Mouse (Mus musculus) hindbrain, embryonic 14.5 days (tissue): Measurements from ENCODE around the gene Coa5. TPM values are rescaled to one million over a fixed set of nuclear protein-coding genes. Genes with fewer than 3 reads are reported as not detected.
A peak's percentile ranks its signal among the peaks of the same experiment; 100 is the strongest.

Source experiments
- ATAC-seq: fragments of 200-750 bp; cut with Nextera tagmentation; 2 replicates; pipeline ENCODE4 v1.8.0; 2017; ENCODE audit warnings: moderate number of reproducible peaks, mild to moderate bottlenecking, moderate TSS enrichment, moderate library complexity; ENCODE audit not compliant: low FRiP score
- DNase-seq: peaks from one replicate; pipeline ENCODE4 v3.0.0-alpha.2; 2015; ENCODE audit warnings: low spot score
- H3K27ac ChIP-seq: fragments of 300-500 bp; sonication (generic); 2 replicates; pipeline ENCODE4 v1.5.1; 2014; ENCODE audit warnings: mild to moderate bottlenecking, moderate library complexity
- H3K27me3 ChIP-seq: fragments of 300-500 bp; sonication (generic); 2 replicates; pipeline ENCODE4 v1.6.1; 2014; ENCODE audit warnings: mild to moderate bottlenecking, low read length, mixed read lengths; ENCODE audit not compliant: control insufficient read depth, insufficient read depth
- H3K36me3 ChIP-seq: fragments of 300-500 bp; sonication (generic); replicated peaks from 2 replicates; pipeline ENCODE4 v1.6.1; 2014; ENCODE audit not compliant: control insufficient read depth, insufficient read depth
- H3K4me1 ChIP-seq: fragments of 300-500 bp; sonication (generic); replicated peaks from 2 replicates; pipeline ENCODE4 v1.6.1; 2014; ENCODE audit warnings: antibody characterized with exemption, low read length, mixed read lengths; ENCODE audit not compliant: control insufficient read depth, insufficient read depth
- H3K4me2 ChIP-seq: fragments of 300-500 bp; sonication (generic); replicated peaks from 2 replicates; pipeline ENCODE4 v1.6.1; 2014; ENCODE audit warnings: mild to moderate bottlenecking, moderate library complexity
- H3K4me3 ChIP-seq: fragments of 300-500 bp; sonication (generic); replicated peaks from 2 replicates; pipeline ENCODE4 v1.5.1; 2014; ENCODE audit warnings: mild to moderate bottlenecking, low read length
- H3K9ac ChIP-seq: fragments of 300-500 bp; sonication (generic); 2 replicates; pipeline ENCODE4 v1.6.1; 2014
- H3K9me3 ChIP-seq: fragments of 300-500 bp; sonication (generic); 2 replicates; pipeline ENCODE4 v1.6.1; 2016; ENCODE audit warnings: low read length; ENCODE audit not compliant: control insufficient read depth
- WGBS: fragments of 180-500 bp; shearing (Covaris S2); extraction: QIAGEN DNeasy Blood & Tissue Kit; methylation state at CpG from one replicate; pipeline ENCODE4 v1.1.7; 2014; 5-methylcytosine and 5-hydroxymethylcytosine counted together
- polyA plus RNA-seq: library from polyadenylated mRNA; unstranded; fragments of >200 nt; fragmentation: Nextera tagmentation; extraction: Ambion mirVana; gene quantifications from 2 replicates; pipeline ENCODE4 v1.2.1, GENCODE M21; 2014

Gene Coa5
- polyA plus RNA-seq, 1 experiment from 2014 or later: 69.3 TPM

- ATAC-seq (no peak), DNase-seq (no peak)
- WGBS: 94% methylated on average over 16 of the region's 16 CpGs
- no peak overlapping the region for H3K9ac ChIP-seq
- no peak overlapping the region for H3K4me3 ChIP-seq
- no peaks in the 10 kb centered on the region for H3K4me1 ChIP-seq
- H3K36me3 ChIP-seq: peaks cover 56% of the 10 kb centered on the region
- no peaks in the 10 kb centered on the region for H3K27me3 ChIP-seq
- H3K9me3 ChIP-seq: no peaks in the 10 kb centered on the region
- no peak overlapping the region for H3K4me2 ChIP-seq
- no peak overlapping the region for H3K27ac ChIP-seq
Observed at GRCm38 (mm10) chr1:37442848-37443835, 13.2 kb upstream of the Coa5 start.

- no peak for ATAC-seq
- no peaks in the 10 kb centered on the region for H3K9me3 ChIP-seq
- DNase-seq: no peak
- H3K27ac ChIP-seq: no peak overlapping the region
- WGBS: 91% methylated on average over 3 of the region's 3 CpGs
- H3K36me3 ChIP-seq: peaks cover 85% of the 10 kb centered on the region
- H3K4me2 ChIP-seq: no peak overlapping the region
- H3K4me3 ChIP-seq: no peak overlapping the region
- H3K4me1 ChIP-seq: peaks cover 4% of the 10 kb centered on the region; the same call in 1 of the 2 replicates
- H3K27me3 ChIP-seq: no peaks in the 10 kb centered on the region
- no peak overlapping the region for H3K9ac ChIP-seq
Observed at GRCm38 (mm10) chr1:37436419-37436818, 6.5 kb upstream of the Coa5 start.

DNA sequence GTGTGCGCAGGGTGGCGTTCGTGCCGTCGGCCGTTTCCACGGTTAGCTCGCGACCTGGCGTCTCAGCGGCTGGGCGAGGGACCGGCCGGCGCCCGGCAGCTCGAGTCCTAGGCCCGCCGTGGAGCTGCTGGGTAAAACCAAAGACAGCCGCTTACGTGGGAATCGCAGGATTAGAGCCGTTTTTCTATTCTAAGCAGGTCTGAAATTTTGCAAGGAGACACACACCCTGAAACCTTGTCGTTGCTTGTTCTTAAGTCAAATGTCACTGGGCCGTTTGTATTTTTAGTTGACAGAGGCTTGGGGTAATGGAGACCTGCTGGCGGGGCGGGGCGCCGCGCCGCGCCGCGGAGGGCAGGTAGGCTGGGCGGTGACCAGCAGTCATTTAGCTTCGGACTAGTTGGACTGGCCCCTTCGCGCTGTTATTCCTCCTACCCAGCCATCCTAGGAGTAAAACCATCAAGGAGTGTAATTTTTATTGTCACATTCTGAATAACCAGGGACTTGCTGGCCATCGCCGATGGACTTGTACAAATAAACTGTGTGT is 466 bp upstream of the Coa5 start:
- Histone ChIP-seq H3K27ac (peak overlapping the region; percentile 77), H3K9me3 (no peaks in the 10 kb centered on the region), H3K4me3 (peak overlapping the region; percentile 83), H3K27me3 (no peaks in the 10 kb centered on the region), H3K4me1 (peaks cover 22% of the 10 kb centered on the region), H3K36me3 (peaks cover 42% of the 10 kb centered on the region), H3K4me2 (peak overlapping the region; percentile 93), H3K9ac (peak overlapping the region; percentile 87)
- DNase-seq (no peak), ATAC-seq (peak; percentile 16; the same call in 1 of the 2 replicates)
- WGBS: 2% methylated on average over 40 of the region's 40 CpGs

- H3K4me3 ChIP-seq: peak overlapping the region; percentile 83
- H3K9ac ChIP-seq: peak overlapping the region; percentile 87; the same call in 1 of the 2 replicates
- DNase-seq: no peak
- H3K4me2 ChIP-seq: peak overlapping the region; percentile 73
- no peak for ATAC-seq
- H3K36me3 ChIP-seq: peaks cover 45% of the 10 kb centered on the region
- H3K4me1 ChIP-seq: peaks cover 22% of the 10 kb centered on the region
- H3K27me3 ChIP-seq: no peaks in the 10 kb centered on the region
- peaks cover 6% of the 10 kb centered on the region; the same call in 1 of the 2 replicates for H3K9me3 ChIP-seq
- WGBS: 80% methylated on average over 2 of the region's 2 CpGs
- no peak overlapping the region for H3K27ac ChIP-seq
Observed at GRCm38 (mm10) chr1:37428911-37429310, 992 bp downstream of the Coa5 start.

GRCm38 (mm10) chr1:37427144-37427875 is 2.6 kb downstream of the Coa5 start:
- H3K36me3 ChIP-seq: peaks cover 36% of the 10 kb centered on the region
- H3K4me3 ChIP-seq: no peak overlapping the region
- 95% methylated on average over 8 of the region's 8 CpGs for WGBS
- no peak overlapping the region for H3K4me2 ChIP-seq
- no peak overlapping the region for H3K9ac ChIP-seq
- H3K27ac ChIP-seq: no peak overlapping the region
- H3K4me1 ChIP-seq: peaks cover 22% of the 10 kb centered on the region
- peaks cover 8% of the 10 kb centered on the region; the same call in 1 of the 2 replicates for H3K9me3 ChIP-seq
- ATAC-seq (no peak), DNase-seq (no peak)
- H3K27me3 ChIP-seq: no peaks in the 10 kb centered on the region

DNA sequence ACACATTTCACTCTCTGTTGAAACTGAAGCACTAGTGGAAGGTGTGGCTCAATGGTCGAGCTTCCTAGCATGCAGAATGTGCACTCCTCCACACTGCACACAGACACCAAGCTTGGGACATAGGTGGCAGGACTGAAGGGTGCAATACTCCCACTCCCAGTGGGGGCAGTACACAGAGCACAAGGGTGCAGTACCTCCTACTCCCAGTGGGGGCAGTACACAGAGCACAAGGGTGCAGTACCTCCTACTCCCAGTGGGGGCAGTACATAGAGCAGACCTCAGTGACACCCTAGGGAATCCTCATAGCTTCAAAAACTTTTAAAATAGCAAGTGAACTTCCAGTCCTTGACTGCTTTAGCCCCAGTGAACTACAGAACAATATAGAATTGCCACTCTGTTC is 10.5 kb downstream of the Coa5 start:
- Histone ChIP-seq H3K4me1 (no peaks in the 10 kb centered on the region), H3K4me3 (no peak overlapping the region), H3K27me3 (no peaks in the 10 kb centered on the region), H3K9me3 (peaks cover 7% of the 10 kb centered on the region; the same call in 1 of the 2 replicates), H3K4me2 (no peak overlapping the region), H3K27ac (no peak overlapping the region), H3K36me3 (peaks cover 52% of the 10 kb centered on the region), H3K9ac (no peak overlapping the region)
- DNase-seq (no peak), ATAC-seq (no peak)
- 97% methylated on average over 1 of the region's 1 CpGs for WGBS

DNA sequence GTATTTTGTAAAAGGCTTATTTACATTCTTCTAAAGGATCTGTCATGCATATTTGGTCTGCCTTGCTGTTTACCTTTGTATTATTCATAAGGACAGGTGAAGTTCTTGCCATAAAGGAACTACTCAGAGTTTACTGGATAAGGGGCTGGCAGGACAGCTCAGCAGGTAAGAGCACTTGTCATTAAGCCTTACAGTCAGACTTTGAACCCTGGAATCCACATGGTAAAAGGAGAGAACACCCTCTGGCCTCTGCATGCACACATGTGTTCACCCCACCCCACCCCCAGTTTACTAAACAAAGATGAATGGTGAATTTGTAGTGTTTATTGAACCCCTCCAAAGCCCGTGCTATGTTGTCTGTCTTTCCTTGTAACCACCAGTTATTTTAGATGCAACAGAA is 14.5 kb downstream of the Coa5 start:
- WGBS: 96% methylated on average over 1 of the region's 1 CpGs
- no peaks in the 10 kb centered on the region for H3K4me1 ChIP-seq
- no peaks in the 10 kb centered on the region for H3K9me3 ChIP-seq
- no peak overlapping the region for H3K4me3 ChIP-seq
- no peak overlapping the region for H3K4me2 ChIP-seq
- H3K9ac ChIP-seq: no peak overlapping the region
- H3K27me3 ChIP-seq: no peaks in the 10 kb centered on the region
- DNase-seq: no peak
- no peak for ATAC-seq
- H3K27ac ChIP-seq: no peak overlapping the region
- peaks cover 37% of the 10 kb centered on the region for H3K36me3 ChIP-seq

- no peaks in the 10 kb centered on the region for H3K9me3 ChIP-seq
- DNase-seq: no peak
Observed at GRCm38 (mm10) chr1:37409647-37410046, 20.3 kb downstream of the Coa5 start.

GRCm38 (mm10) chr1:37408678-37409077 is 21.2 kb downstream of the Coa5 start:
- H3K4me1 ChIP-seq: no peaks in the 10 kb centered on the region
- no peak overlapping the region for H3K9ac ChIP-seq
- no peak overlapping the region for H3K4me3 ChIP-seq
- no peaks in the 10 kb centered on the region for H3K27me3 ChIP-seq
- WGBS: 78% methylated on average over 3 of the region's 3 CpGs
- peaks cover 33% of the 10 kb centered on the region for H3K36me3 ChIP-seq
- DNase-seq: no peak
- H3K4me2 ChIP-seq: no peak overlapping the region
- H3K9me3 ChIP-seq: no peaks in the 10 kb centered on the region
- ATAC-seq: no peak
- H3K27ac ChIP-seq: no peak overlapping the region

More at GRCm38 (mm10) chr1:37409647-37410046, 20.3 kb downstream of the Coa5 start:
- Histone ChIP-seq H3K27ac (no peak overlapping the region), H3K4me2 (no peak overlapping the region), H3K4me3 (no peak overlapping the region), H3K27me3 (no peaks in the 10 kb centered on the region), H3K4me1 (no peaks in the 10 kb centered on the region), H3K36me3 (peaks cover 29% of the 10 kb centered on the region), H3K9ac (no peak overlapping the region)
- no peak for ATAC-seq
